Mouse (Mus musculus): ENCODE results near the gene Gm45140. TPM values are rescaled to one million over a fixed set of nuclear protein-coding genes. Genes with fewer than 3 reads are reported as not detected.

Gm45140 gene
- polyA plus RNA-seq, 1 experiment, result not detected

Other genes starting within 250 kb of the Gm45140 start
- 0.24 TPM in 1 of 2 replicates, not detected in the other for gene Prokr1, start 245.1 kb downstream of the Gm45140 start, polyA plus RNA-seq (2012; ENCODE audit: insufficient read depth, insufficient read length, missing spikeins)
- gene Aplf, start 163.6 kb downstream of the Gm45140 start, polyA plus RNA-seq (2012; ENCODE audit: insufficient read depth, insufficient read length, missing spikeins), result 1.7 and 2.6 TPM in 2 replicates
- 0.36 TPM in 1 of 2 replicates, not detected in the other for gene Efcc1, start 104.9 kb downstream of the Gm45140 start, polyA plus RNA-seq (2012; ENCODE audit: insufficient read depth, insufficient read length, missing spikeins)
- not detected in 2 replicates for gene Gp9, start 57.7 kb downstream of the Gm45140 start, polyA plus RNA-seq (2012; ENCODE audit: insufficient read depth, insufficient read length, missing spikeins)
- 4.7 and 16.0 TPM in 2 replicates for gene Rab43, start 23.6 kb downstream of the Gm45140 start, polyA plus RNA-seq (2012; ENCODE audit: insufficient read depth, insufficient read length, missing spikeins)
- gene Isy1, start 3.0 kb upstream of the Gm45140 start, polyA plus RNA-seq (2012; ENCODE audit: insufficient read depth, insufficient read length, missing spikeins), result 21.0 and 31.7 TPM in 2 replicates
- 367 and 450 TPM in 2 replicates for gene Cnbp, start 15.3 kb upstream of the Gm45140 start, polyA plus RNA-seq (2012; ENCODE audit: insufficient read depth, insufficient read length, missing spikeins)
- gene Copg1, start 52.0 kb upstream of the Gm45140 start, polyA plus RNA-seq (2012; ENCODE audit: insufficient read depth, insufficient read length, missing spikeins), result 40.1 and 45.5 TPM in 2 replicates
- gene Hmces, start 78.1 kb upstream of the Gm45140 start, polyA plus RNA-seq (2012; ENCODE audit: insufficient read depth, insufficient read length, missing spikeins), result 7.9 and 15.3 TPM in 2 replicates
- gene H1fx, start 145.8 kb upstream of the Gm45140 start, polyA plus RNA-seq (2012; ENCODE audit: insufficient read depth, insufficient read length, missing spikeins), result 2.3 and 2.8 TPM in 2 replicates
- 202 and 234 TPM in 2 replicates for gene Rab7, start 209.5 kb upstream of the Gm45140 start, polyA plus RNA-seq (2012; ENCODE audit: insufficient read depth, insufficient read length, missing spikeins)
- 42.2 and 50.8 TPM in 2 replicates for gene Rpn1, start 248.7 kb upstream of the Gm45140 start, polyA plus RNA-seq (2012; ENCODE audit: insufficient read depth, insufficient read length, missing spikeins)

All from brown adipose tissue, adult 24 weeks (tissue).